Mouse (Mus musculus) frontal cortex, postnatal 14 days (tissue): Measurements from ENCODE around the gene Smc1a.
A peak's percentile ranks its signal among the peaks of the same experiment; 100 is the strongest.

Experiments
- DNase-seq, 2 experiments: peaks; one replicate each; pipeline ENCODE4 v3.0.0; 2022; ENCODE audit warnings: low spot score in 2 of 2

The Smc1a gene

DNA sequence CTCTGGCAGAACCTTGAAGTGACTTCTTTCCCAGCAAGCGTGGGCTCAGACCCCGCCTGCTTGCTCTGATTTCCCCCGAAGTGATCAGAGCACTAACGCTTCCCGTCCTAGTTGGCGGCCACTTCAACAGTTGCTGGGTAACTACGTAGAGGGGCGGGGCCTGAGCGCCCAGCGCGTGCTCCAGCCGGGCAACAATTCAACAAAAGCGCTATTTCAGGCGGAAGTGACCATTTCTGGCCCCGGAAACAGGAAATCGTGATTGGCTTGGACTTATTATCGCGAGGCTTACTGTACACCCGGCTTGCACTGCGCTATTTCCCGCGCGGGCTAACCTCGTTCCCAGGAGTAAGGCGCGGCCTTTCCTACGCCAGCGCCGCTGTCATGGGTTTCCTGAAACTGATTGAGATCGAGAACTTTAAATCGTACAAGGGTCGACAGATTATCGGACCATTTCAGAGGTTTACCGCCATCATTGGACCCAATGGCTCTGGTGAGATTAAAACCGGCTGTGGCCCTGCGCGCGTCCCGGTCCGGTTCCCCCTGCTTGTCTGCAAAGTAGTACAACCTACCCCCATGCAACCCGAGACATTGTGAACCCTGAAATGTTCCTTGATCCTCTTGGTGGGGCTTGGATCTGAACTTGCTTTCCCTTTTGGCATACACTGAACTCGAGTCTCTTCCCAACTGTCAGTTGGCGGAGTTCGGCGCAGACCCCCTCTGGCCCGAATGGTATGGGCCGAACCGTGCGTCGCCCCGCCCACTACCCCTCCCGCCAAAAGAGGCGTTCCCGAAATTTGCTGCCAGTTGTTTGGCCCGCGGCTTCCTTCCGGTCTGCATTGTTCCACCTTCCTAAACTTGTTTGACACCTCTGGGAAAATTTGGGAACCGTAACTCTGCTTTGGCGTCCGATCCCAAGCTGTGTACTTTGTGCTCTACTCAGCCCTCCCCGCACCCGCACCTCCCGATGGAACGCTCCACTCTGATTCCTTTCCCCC, at the start of gene Smc1a, which contains the start of gene Ribc1:
Gene Smc1a, plus strand, starts transcription at position 278 of the 995 bp plus-strand sequence.
Gene Ribc1, minus strand, starts transcription at position 145 of the 995 bp plus-strand sequence.
- peak; percentile 86 to 91 for DNase-seq

- DNase-seq = no peak
Observed at GRCm38 (mm10) chrX:151999006-151999710, 17.1 kb upstream of the Smc1a start.

- DNase-seq = no peak
Observed at GRCm38 (mm10) chrX:152001182-152001684, 15.0 kb upstream of the Smc1a start.

DNA sequence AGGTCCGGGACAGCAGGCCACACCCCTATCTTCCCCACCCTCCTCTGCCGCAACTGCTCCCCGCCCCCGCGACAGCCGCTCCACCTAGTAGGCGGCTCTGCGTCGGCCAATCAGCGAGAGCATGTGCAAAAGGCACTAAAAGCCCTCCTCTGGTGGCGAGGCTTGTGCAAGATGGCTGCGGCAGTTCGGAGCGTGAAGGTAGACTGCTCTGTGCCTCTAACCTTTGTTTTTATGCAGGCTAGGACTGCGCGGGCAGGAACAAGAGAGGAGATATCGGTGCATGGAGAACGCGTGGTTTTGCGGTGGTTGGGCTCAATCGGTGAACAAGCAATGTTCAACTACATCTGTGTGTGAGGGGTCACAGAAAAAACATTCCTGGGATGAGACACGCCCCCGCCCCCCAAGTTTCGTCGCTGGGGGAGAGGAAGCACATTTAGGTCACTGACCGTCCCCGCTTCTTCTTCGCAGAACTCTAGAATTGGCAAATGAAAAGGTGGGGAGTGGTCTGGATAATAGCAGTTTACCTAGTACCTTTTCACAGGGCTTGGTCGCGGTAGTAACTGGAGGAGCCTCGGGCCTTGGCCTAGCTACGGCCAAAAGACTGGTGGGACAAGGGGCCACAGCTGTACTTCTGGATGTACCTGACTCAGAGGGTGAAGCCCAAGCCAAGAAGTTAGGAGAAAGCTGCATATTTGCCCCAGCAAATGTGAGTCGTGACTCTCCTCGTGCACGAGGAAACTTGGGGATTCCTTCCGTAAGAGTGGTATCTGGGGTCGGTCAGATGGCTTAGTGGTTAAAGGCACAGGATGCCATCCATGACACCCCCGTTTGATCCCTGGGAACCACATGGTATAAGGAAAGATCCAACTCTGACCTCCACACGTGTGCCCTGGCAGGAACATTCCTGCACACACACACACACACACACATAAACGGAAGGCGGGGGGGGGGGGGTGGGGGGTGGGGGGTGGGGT, 14.2 kb upstream of the Smc1a start, which contains the start of gene Hsd17b10:
Gene Hsd17b10, plus strand, starts transcription at position 109 of the 974 bp plus-strand sequence.
- peak; percentile 60 to 67 for DNase-seq

GRCm38 (mm10) chrX:152002865-152003264, 13.4 kb upstream of the Smc1a start:
- DNase-seq = no peak

DNA sequence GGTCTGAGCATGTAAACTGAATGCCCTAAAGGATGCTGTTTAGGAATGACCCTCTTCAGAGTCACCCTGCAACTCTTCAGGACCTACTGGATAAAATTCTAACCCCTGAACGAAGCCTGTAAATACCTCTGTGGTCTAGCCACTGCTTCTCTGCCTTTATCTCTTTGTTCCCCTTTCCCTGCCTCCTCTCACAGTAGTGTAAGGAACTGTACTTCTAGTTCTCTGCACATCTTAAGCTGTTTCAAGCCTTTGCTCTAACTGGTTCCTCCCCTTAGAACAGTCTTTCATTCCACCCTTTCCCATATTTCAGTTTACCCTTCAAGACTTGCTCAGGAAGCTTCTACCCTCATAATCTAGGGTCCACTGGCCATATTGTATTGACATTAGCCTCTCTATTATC, 8.4 kb upstream of the Smc1a start:
- DNase-seq = no peak

- DNase-seq = no peak
Observed at GRCm38 (mm10) chrX:152015752-152016150, 477 bp upstream of the Smc1a start.

DNA sequence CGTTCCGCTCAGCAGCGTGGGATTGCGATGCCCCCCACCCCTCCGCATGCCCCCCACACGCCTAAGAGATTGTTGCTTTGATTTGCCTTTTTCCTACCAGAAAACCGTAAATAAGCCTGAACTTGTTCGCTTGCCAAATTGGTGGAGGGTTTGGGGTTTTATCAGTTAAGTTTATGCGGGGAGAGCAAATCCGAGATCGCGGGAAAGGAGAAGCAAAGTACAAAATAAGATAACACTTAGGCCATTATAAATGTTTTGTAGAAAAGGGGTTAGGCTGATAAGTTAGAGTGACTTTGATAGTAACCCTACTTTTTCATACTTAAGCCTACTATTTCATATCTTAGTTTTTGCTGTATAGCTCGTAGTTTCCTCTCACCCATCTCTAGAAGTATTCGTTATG, 958 bp downstream of the Smc1a start:
- DNase-seq = no peak

GRCm38 (mm10) chrX:152019294-152019693, 3.1 kb downstream of the Smc1a start:
- DNase-seq = no peak

GRCm38 (mm10) chrX:152039865-152040264, 23.6 kb downstream of the Smc1a start:
- no peak for DNase-seq

DNA sequence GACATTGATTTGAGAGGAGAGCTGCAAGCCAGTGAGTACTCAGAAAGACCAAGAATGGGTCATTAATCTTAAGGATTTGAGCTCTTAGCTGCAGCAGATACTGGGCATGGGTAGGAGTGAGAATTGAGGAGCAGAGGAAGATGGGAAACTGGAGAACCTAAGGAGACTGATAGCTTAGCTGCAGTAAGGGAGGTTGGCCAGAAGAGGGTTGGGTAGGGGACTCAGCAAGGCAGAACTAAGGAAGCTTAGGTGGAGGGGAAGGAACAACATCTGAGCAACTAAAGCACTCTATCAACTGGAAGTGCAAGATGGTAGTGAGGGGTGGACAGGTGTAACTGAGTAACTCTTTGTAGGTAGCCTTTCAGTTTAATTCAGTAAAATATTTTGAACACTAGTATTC, 31.0 kb downstream of the Smc1a start:
- DNase-seq = no peak

DNA sequence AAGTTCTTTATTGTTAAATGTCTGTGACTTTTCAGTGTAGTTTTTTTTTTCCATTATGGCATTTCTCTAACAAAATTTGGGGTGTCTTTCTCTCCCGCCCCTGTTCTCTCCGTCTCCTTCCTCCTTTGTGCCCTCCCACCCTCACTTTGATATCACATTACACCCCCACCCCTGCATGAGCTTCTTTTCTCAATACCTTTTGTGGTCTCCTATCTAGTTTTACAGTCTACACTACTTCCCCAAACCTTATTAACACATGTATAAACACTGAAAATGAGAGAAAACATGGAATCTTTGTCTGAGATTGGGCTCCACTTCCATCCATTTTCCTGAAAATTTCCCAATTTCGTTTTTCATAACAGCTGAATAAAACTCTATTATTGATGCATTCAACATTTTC, 36.3 kb downstream of the Smc1a start:
- DNase-seq = no peak

- no peak for DNase-seq
Observed at GRCm38 (mm10) chrX:152054094-152054493, 37.9 kb downstream of the Smc1a start.

DNA sequence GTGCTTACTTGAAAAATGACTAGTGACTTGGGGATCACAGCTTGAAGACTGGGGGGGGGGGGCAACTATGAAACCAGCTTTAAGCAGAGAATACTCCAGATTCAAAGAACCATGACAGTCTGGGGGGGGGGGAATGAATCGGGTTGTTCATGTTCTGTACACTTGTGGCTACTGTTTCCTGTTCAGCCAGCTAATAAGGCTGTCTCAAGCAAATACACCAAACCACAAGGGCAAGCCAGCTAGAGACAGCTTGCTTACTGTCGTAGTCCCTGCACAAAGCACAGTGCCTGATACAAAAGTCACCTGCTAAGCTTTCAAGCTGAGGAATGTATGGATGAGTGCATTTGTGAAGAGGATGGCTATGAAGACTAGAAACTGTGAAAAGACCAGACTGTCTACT, 49.4 kb downstream of the Smc1a start:
- no peak for DNase-seq

- DNase-seq = no peak
Observed at GRCm38 (mm10) chrX:152067789-152068188, 51.6 kb downstream of the Smc1a start.

DNA sequence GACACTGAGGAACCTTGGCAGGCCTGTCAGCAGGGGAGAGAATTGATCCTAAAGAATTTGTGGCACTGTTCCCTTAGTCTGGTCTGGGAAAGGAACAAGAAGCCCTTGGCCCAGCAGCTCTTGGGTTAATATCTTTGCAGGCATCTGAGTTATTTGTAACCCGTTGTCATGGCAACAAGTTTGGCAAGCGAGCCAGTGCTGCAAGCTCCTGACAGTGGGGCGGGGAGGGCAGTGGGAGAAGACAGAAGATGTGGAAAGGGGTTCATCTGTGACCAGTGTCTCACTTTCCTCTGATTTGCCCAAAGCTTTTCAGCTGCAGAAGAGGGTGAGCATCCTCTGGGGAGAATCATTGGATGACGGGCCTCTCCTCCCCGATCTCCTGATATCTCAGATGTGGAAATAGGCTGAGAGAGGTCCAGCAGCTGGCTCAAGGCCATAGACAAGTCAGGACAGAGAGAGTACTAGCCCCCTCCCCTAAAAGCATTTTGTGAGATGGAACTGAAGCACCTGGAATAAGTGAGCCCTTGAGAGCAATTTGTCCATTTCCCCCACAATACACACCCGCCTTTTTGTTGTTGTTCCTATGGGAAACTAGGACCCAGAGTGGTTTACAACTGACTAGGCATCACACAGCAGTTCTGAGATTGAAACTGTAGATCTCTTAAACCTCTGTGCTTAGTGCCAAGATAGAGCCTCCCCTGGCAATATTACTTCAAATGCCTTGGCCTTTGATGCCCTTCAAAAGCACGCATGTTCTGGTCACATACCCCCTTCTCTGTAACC, 73.8 kb downstream of the Smc1a start:
- peak; percentile 58 to 70 for DNase-seq

DNA sequence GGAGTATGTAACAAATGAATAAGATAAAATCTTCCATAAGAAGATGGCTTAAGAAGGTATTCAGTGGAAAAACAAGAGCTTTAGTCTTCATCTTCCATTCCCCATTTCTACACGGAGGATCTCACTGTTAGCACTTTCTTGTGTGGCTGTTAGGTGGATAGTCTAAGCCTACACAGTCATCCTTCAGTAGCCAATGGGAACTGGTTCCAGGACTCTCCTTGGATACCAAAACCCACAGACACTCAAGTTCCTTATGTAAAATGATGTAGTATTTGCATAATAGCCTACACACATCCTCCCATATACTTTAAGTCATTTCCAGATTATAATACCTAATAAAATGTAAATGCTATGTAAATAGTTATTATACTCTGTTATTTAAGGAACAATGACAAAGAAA, 81.3 kb downstream of the Smc1a start:
- no peak for DNase-seq
